13 mouse cellular contexts compared by ENCODE assay signal in genomic region chr4:154640443-154641295, GRCm38 (mm10). TPM values are rescaled to one million over a fixed set of nuclear protein-coding genes. Genes with fewer than 3 reads are reported as not detected.
A peak's percentile ranks its signal among the peaks of the same experiment; 100 is the strongest.
DNase-seq lines count a peak whose midpoint lies in the region; ATAC-seq and TF ChIP-seq lines count a peak whose summit lies in the region.
"Had no signal": no experiment of that assay in that cellular context is flagged by ENCODE, and none has a peak within 500 bp of the region (broad histone marks: within the 10 kb centered on the region; RNA-seq: fewer than 3 reads in every experiment).

No protein-coding gene starts in this region.

- no peak for DNase-seq in heart, embryonic 10.5 days (ENCODE audit: low spot score)
- no peak for DNase-seq in heart, adult 18-20 months
- no peak for DNase-seq in layer of hippocampus, adult 2 months (ENCODE audit: low spot score in 2 of 2)
- DNase-seq in layer of hippocampus, adult 8-10 months (ENCODE audit: low spot score in 2 of 2), result no peak
- DNase-seq in left cerebral cortex, postnatal 4 days, result no peak
- DNase-seq: adrenal gland, adult 2 months; gastrocnemius, postnatal 36 days; kidney, adult 8-10 months; lung, postnatal 36 days had no signal

- H3K4me1 ChIP-seq in heart, embryonic 10.5 days, result peaks cover 71% of the 10 kb centered on the region
- H3K4me1 ChIP-seq in embryonic facial prominence, embryonic 13.5 days, result peaks cover 55% of the 10 kb centered on the region
- H3K4me1 ChIP-seq in hindbrain, embryonic 15.5 days (replicated peaks), result peaks cover 25% of the 10 kb centered on the region

- no peak for ATAC-seq in embryonic facial prominence, embryonic 13.5 days (ENCODE audit: insufficient number of reproducible peaks, insufficient read depth, low FRiP score, low TSS enrichment, low read depth)
- ATAC-seq in hindbrain, embryonic 15.5 days (ENCODE audit: low FRiP score, low read depth), result no peak
- ATAC-seq in inflammation-experienced regulatory T-cells, adult 6 months, result no peak

- H3K9me3 ChIP-seq in heart, embryonic 10.5 days, result no peaks in the 10 kb centered on the region
- H3K9me3 ChIP-seq in embryonic facial prominence, embryonic 13.5 days, result 0 out of 2 replicates have a peak, but pooled peaks cover 3% of the 10 kb centered on the region
- no peaks in the 10 kb centered on the region for H3K9me3 ChIP-seq in hindbrain, embryonic 15.5 days

- peak overlapping the region; percentile 92 for H3K9ac ChIP-seq in embryonic facial prominence, embryonic 13.5 days
- no peak overlapping the region for H3K9ac ChIP-seq in hindbrain, embryonic 15.5 days

- intact Hi-C loops in left cerebral cortex, postnatal 4 days (cut with DNase I), result no loop called here

- TF ChIP-seq CTCF in layer of hippocampus, adult 2 months (conservative IDR thresholded peaks at IDR 0.05), result no peak

- H3K4me3 ChIP-seq in heart, embryonic 10.5 days, result peak overlapping the region; percentile 39
- H3K4me3 ChIP-seq in layer of hippocampus, adult 2 months, result peak overlapping the region; percentile 15
- H3K4me3 ChIP-seq in embryonic facial prominence, embryonic 13.5 days, result peak overlapping the region; percentile 75
- no peak overlapping the region for H3K4me3 ChIP-seq in hindbrain, embryonic 15.5 days

- peak overlapping the region; percentile 83 for H3K4me2 ChIP-seq in embryonic facial prominence, embryonic 13.5 days
- H3K4me2 ChIP-seq in hindbrain, embryonic 15.5 days, result 0 out of 2 replicates have a peak overlapping the region, but pooled peaks have one; percentile 9

- WGBS in heart, embryonic 10.5 days, result 5% methylated on average over 20 of the region's 20 CpGs
- WGBS in embryonic facial prominence, embryonic 13.5 days, result 5% methylated on average over 20 of the region's 20 CpGs
- WGBS in hindbrain, embryonic 15.5 days, result 5% methylated on average over 20 of the region's 20 CpGs

- peaks cover 98% of the 10 kb centered on the region for H3K27me3 ChIP-seq in heart, embryonic 10.5 days (ENCODE audit: insufficient read depth, poor library complexity, severe bottlenecking)
- H3K27me3 ChIP-seq in embryonic facial prominence, embryonic 13.5 days, result peaks cover 82% of the 10 kb centered on the region
- peaks cover 76% of the 10 kb centered on the region for H3K27me3 ChIP-seq in hindbrain, embryonic 15.5 days

- H3K36me3 ChIP-seq in heart, embryonic 10.5 days, result no peaks in the 10 kb centered on the region
- no peaks in the 10 kb centered on the region for H3K36me3 ChIP-seq in embryonic facial prominence, embryonic 13.5 days
- H3K36me3 ChIP-seq in hindbrain, embryonic 15.5 days, result no peaks in the 10 kb centered on the region

- H3K27ac ChIP-seq in heart, embryonic 10.5 days, result 0 out of 2 replicates have a peak overlapping the region, but pooled peaks have one; percentile 62
- H3K27ac ChIP-seq in layer of hippocampus, adult 2 months, result peak overlapping the region; percentile 79
- peak overlapping the region; percentile 98 for H3K27ac ChIP-seq in embryonic facial prominence, embryonic 13.5 days
- H3K27ac ChIP-seq in hindbrain, embryonic 15.5 days (replicated peaks), result no peak overlapping the region

RNA-seq across cellular contexts. Expression of gene Prdm16, which starts 4.0 kb away (rescaled TPM):
- 13.9 and 16.8 TPM in 2 replicates for polyA plus RNA-seq in heart, embryonic 10.5 days (2016; fragmentation: Nextera tagmentation; extraction: Ambion mirVana)
- 10 to 100 TPM; 10.2 to 10.4 TPM for total RNA-seq in heart, adult 18-20 months (2021)
- total RNA-seq in layer of hippocampus, adult 2 months (2021), result 10 to 100 TPM; 10.8 to 11.5 TPM
- 10 to 100 TPM in 3 of 4 experiments, 1 to 10 TPM in 1; 9.3 to 15.5 (median 13.9) TPM for total RNA-seq in layer of hippocampus, adult 8-10 months (2022)
- polyA plus RNA-seq in embryonic facial prominence, embryonic 13.5 days (2015; fragmentation: Nextera tagmentation; extraction: Ambion mirVana), result 39.0 and 46.0 TPM in 2 replicates
- 14.0 and 16.2 TPM in 2 replicates for polyA plus RNA-seq in hindbrain, embryonic 15.5 days (2015; fragmentation: Nextera tagmentation; extraction: Ambion mirVana)
- 1 to 10 TPM in 1 of 3 experiments, under 1 TPM in 2; 0.58 to 5.2 (median 0.91) TPM for polyA plus RNA-seq in inflammation-experienced regulatory T-cells, adult 6 months (2017; shearing (Covaris generic))
- 1 to 10 TPM; 9.1 to 9.9 TPM for total RNA-seq in left cerebral cortex, postnatal 4 days (2021)

RNA-seq across cellular contexts. Expression of gene Actrt2, which starts 27.0 kb away (rescaled TPM):
- polyA plus RNA-seq in heart, embryonic 10.5 days (2016; fragmentation: Nextera tagmentation; extraction: Ambion mirVana), result not detected in 2 replicates
- total RNA-seq in heart, adult 18-20 months (2021), result not detected
- not detected for total RNA-seq in layer of hippocampus, adult 2 months (2021)
- not detected for total RNA-seq in layer of hippocampus, adult 8-10 months (2022)
- polyA plus RNA-seq in embryonic facial prominence, embryonic 13.5 days (2015; fragmentation: Nextera tagmentation; extraction: Ambion mirVana), result not detected in 2 replicates
- polyA plus RNA-seq in hindbrain, embryonic 15.5 days (2015; fragmentation: Nextera tagmentation; extraction: Ambion mirVana), result not detected in 2 replicates
- not detected for polyA plus RNA-seq in inflammation-experienced regulatory T-cells, adult 6 months (2017; shearing (Covaris generic))
- total RNA-seq in left cerebral cortex, postnatal 4 days (2021), result not detected
- total RNA-seq: adrenal gland, adult 2 months; gastrocnemius, postnatal 36 days; left cerebral cortex, postnatal 14 days had no signal
- polyA plus RNA-seq: adrenal gland, adult 2 months had no signal
